Mouse (Mus musculus) heart, embryonic 11.5 days (tissue): ENCODE results near the gene Pcnp. TPM values are rescaled to one million over a fixed set of nuclear protein-coding genes. Genes with fewer than 3 reads are reported as not detected.
A peak's percentile ranks its signal among the peaks of the same experiment; 100 is the strongest.

Experiments
- ATAC-seq: fragments of 200-750 bp; cut with Nextera tagmentation; replicated peaks from 2 replicates; pipeline ENCODE4 v1.8.0; 2017; ENCODE audit warnings: moderate library complexity; ENCODE audit not compliant: insufficient number of reproducible peaks, low FRiP score, low TSS enrichment
- H3K27ac ChIP-seq: fragments of 300-500 bp; sonication (generic); 2 replicates; pipeline ENCODE4 v1.5.1; 2014; ENCODE audit warnings: mild to moderate bottlenecking, low read depth, low read length
- H3K27me3 ChIP-seq: fragments of 300-500 bp; sonication (generic); 2 replicates; pipeline ENCODE4 v1.6.1; 2014; ENCODE audit warnings: mild to moderate bottlenecking, low read length, mixed read lengths; ENCODE audit not compliant: control insufficient read depth, insufficient read depth
- H3K36me3 ChIP-seq: fragments of 300-500 bp; sonication (generic); 2 replicates; pipeline ENCODE4 v1.6.1; 2014; ENCODE audit warnings: mild to moderate bottlenecking, low read length, moderate library complexity, mixed read lengths; ENCODE audit not compliant: control insufficient read depth, insufficient read depth
- H3K4me1 ChIP-seq: fragments of 300-500 bp; sonication (generic); 2 replicates; pipeline ENCODE4 v1.6.1; 2014; ENCODE audit warnings: low read length; ENCODE audit not compliant: control insufficient read depth, insufficient read depth
- H3K4me2 ChIP-seq: fragments of 300-500 bp; sonication (generic); 2 replicates; pipeline ENCODE4 v1.6.1; 2014; ENCODE audit warnings: mild to moderate bottlenecking, moderate library complexity
- H3K4me3 ChIP-seq: fragments of 300-500 bp; sonication (generic); 2 replicates; pipeline ENCODE4 v1.5.1; 2014; ENCODE audit warnings: low read depth, low read length
- H3K9ac ChIP-seq: fragments of 300-500 bp; sonication (generic); 2 replicates; pipeline ENCODE4 v1.6.1; 2014; ENCODE audit warnings: mild to moderate bottlenecking, low read depth, low read length, moderate library complexity
- H3K9me3 ChIP-seq: fragments of 300-500 bp; sonication (generic); replicated peaks from 2 replicates; pipeline ENCODE4 v1.6.1; 2016; ENCODE audit warnings: low read length; ENCODE audit not compliant: control insufficient read depth
- WGBS: fragments of 180-500 bp; shearing (Covaris S2); extraction: QIAGEN DNeasy Blood & Tissue Kit; methylation state at CpG from one replicate; pipeline ENCODE4 v1.1.7; 2014; ENCODE audit not compliant: insufficient replicate concordance; 5-methylcytosine and 5-hydroxymethylcytosine counted together
- polyA plus RNA-seq: library from polyadenylated mRNA; unstranded; fragments of >200 nt; fragmentation: Nextera tagmentation; extraction: Ambion mirVana; gene quantifications from 2 replicates; pipeline ENCODE4 v1.2.1, GENCODE M21; 2014

Pcnp gene
- polyA plus RNA-seq, 1 experiment from 2014 or later: 172 TPM

- Histone ChIP-seq H3K27ac (no peak overlapping the region), H3K9me3 (no peaks in the 10 kb centered on the region), H3K4me1 (no peaks in the 10 kb centered on the region), H3K27me3 (no peaks in the 10 kb centered on the region), H3K36me3 (peaks cover 23% of the 10 kb centered on the region), H3K4me3 (no peak overlapping the region), H3K9ac (no peak overlapping the region), H3K4me2 (no peak overlapping the region)
- WGBS: 82% methylated on average over 7 of the region's 7 CpGs
- ATAC-seq: no peak
Measured at GRCm38 (mm10) chr16:56014076-56014475, 15.5 kb downstream of the Pcnp start.

- Histone ChIP-seq H3K27me3 (no peaks in the 10 kb centered on the region), H3K27ac (no peak overlapping the region), H3K9me3 (no peaks in the 10 kb centered on the region), H3K36me3 (peaks cover 14% of the 10 kb centered on the region), H3K4me2 (no peak overlapping the region), H3K4me3 (no peak overlapping the region), H3K9ac (no peak overlapping the region), H3K4me1 (no peaks in the 10 kb centered on the region)
- no peak for ATAC-seq
- WGBS: 88% methylated on average over 10 of the region's 10 CpGs
Measured at GRCm38 (mm10) chr16:56012789-56013743, 16.5 kb downstream of the Pcnp start.

- H3K36me3 ChIP-seq: peaks cover 11% of the 10 kb centered on the region; the same call in 1 of the 2 replicates
- no peaks in the 10 kb centered on the region for H3K4me1 ChIP-seq
- no peak for ATAC-seq
- H3K9ac ChIP-seq: no peak overlapping the region
- H3K27ac ChIP-seq: no peak overlapping the region
- H3K4me3 ChIP-seq: no peak overlapping the region
- no peaks in the 10 kb centered on the region for H3K27me3 ChIP-seq
- WGBS: 94% methylated on average over 1 of the region's 1 CpGs
- no peaks in the 10 kb centered on the region for H3K9me3 ChIP-seq
- no peak overlapping the region for H3K4me2 ChIP-seq
Measured at GRCm38 (mm10) chr16:56008862-56009261, 20.7 kb downstream of the Pcnp start.

- no peak for ATAC-seq
- H3K4me1 ChIP-seq: no peaks in the 10 kb centered on the region
- no peaks in the 10 kb centered on the region for H3K27me3 ChIP-seq
- peaks cover 14% of the 10 kb centered on the region; the same call in 1 of the 2 replicates for H3K36me3 ChIP-seq
- no peak overlapping the region for H3K9ac ChIP-seq
- no peak overlapping the region for H3K27ac ChIP-seq
- no peak overlapping the region for H3K4me3 ChIP-seq
- no peak overlapping the region for H3K4me2 ChIP-seq
- no peaks in the 10 kb centered on the region for H3K9me3 ChIP-seq
- WGBS: 90% methylated on average over 11 of the region's 11 CpGs
Measured at GRCm38 (mm10) chr16:56006798-56007197, 22.7 kb downstream of the Pcnp start.

GRCm38 (mm10) chr16:55994235-55994634 lies 35.3 kb downstream of the Pcnp start:
- Histone ChIP-seq H3K9me3 (no peaks in the 10 kb centered on the region), H3K4me1 (no peaks in the 10 kb centered on the region), H3K4me2 (no peak overlapping the region), H3K36me3 (peaks cover 11% of the 10 kb centered on the region; the same call in 1 of the 2 replicates), H3K27me3 (no peaks in the 10 kb centered on the region), H3K27ac (no peak overlapping the region), H3K9ac (no peak overlapping the region), H3K4me3 (no peak overlapping the region)
- 91% methylated on average over 2 of the region's 2 CpGs for WGBS
- no peak for ATAC-seq

- no peak overlapping the region for H3K4me3 ChIP-seq
- no peak for ATAC-seq
- H3K4me1 ChIP-seq: no peaks in the 10 kb centered on the region
- no peak overlapping the region for H3K4me2 ChIP-seq
- H3K9me3 ChIP-seq: no peaks in the 10 kb centered on the region
- no peaks in the 10 kb centered on the region for H3K27me3 ChIP-seq
- H3K9ac ChIP-seq: no peak overlapping the region
- H3K36me3 ChIP-seq: peaks cover 9% of the 10 kb centered on the region; the same call in 1 of the 2 replicates
- WGBS: 87% methylated on average over 4 of the region's 4 CpGs
- H3K27ac ChIP-seq: no peak overlapping the region
Measured at GRCm38 (mm10) chr16:55990311-55990710, 39.2 kb downstream of the Pcnp start.

GRCm38 (mm10) chr16:55986001-55986400 lies 43.5 kb downstream of the Pcnp start:
- WGBS: 90% methylated on average over 3 of the region's 3 CpGs
- H3K4me3 ChIP-seq: no peak overlapping the region
- no peak overlapping the region for H3K27ac ChIP-seq
- H3K9me3 ChIP-seq: no peaks in the 10 kb centered on the region
- H3K27me3 ChIP-seq: no peaks in the 10 kb centered on the region
- no peak overlapping the region for H3K9ac ChIP-seq
- H3K4me2 ChIP-seq: no peak overlapping the region
- ATAC-seq: no peak
- H3K4me1 ChIP-seq: no peaks in the 10 kb centered on the region
- peaks cover 11% of the 10 kb centered on the region for H3K36me3 ChIP-seq

- Histone ChIP-seq H3K9ac (peak overlapping the region; percentile 93), H3K4me2 (peak overlapping the region; percentile 83), H3K27me3 (no peaks in the 10 kb centered on the region), H3K36me3 (peaks cover 15% of the 10 kb centered on the region), H3K9me3 (no peaks in the 10 kb centered on the region), H3K4me3 (peak overlapping the region; percentile 99), H3K27ac (peak overlapping the region; percentile 89; the same call in 1 of the 2 replicates), H3K4me1 (peaks cover 5% of the 10 kb centered on the region)
- ATAC-seq: no peak
- WGBS: 8% methylated on average over 14 of the region's 14 CpGs
Measured at GRCm38 (mm10) chr16:55974903-55975285, 54.6 kb downstream of the Pcnp start.
